Mouse (Mus musculus) urinary bladder, adult 18-20 months (tissue): ENCODE results near the gene Rdh16f2.
"Not testable (repeated sequence)": the region's sequence is repeated elsewhere in the genome, so short reads cannot be mapped to it uniquely, and the experiment has no call there.

Source experiments
- DNase-seq, 2 experiments: peaks; one replicate each; pipeline ENCODE4 v3.0.0; 2022; ENCODE audit warnings: low spot score in 2 of 2, mixed read lengths in 2 of 2

Gene Rdh16f2

GRCm38 (mm10) chr10:127891481-127891880, 25.2 kb downstream of the Rdh16f2 start:
- DNase-seq, result no peak

DNA sequence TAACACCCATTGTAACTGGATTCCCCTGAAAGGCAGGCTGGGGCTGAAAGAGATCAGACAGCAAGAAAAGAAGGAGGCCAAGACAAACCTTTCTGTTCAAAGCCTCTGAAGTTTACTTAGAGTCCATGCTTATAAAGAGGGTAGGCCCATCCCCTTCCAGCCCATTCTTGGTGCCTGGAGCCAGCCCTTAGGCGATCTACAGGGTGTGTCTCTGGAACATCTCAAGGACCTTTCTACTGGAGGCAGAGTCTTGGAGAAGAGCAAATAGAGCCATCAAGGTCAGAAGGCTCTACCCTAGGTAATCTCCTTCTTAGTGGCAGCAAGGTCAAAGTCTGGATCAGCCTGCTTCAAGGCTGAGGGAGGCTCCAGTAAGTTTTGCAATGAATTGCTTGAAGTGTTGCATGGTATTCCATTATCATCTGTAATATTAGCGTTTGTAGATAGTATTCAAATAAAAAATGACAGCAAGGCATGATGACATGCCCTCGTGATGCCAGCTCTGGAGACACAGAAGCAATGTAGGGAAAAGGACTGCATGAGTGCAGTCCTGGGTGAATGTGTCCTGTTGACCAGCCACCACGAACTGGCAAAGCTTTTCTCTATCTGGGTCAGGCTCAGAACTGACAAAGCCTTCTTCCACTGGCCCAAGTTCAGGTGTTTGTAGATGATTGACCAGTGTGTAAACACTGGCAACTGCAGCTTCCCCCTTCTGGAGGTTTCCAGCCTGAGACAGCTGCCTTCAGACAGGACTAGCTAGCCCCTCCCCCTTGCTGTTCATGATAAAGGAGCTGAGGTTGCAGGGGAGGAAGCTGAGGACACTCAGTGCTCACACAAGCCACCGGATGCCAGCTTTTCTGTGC, 27.1 kb downstream of the Rdh16f2 start:
- DNase-seq, result peak in 1 of 2 experiments; percentile 25

DNA sequence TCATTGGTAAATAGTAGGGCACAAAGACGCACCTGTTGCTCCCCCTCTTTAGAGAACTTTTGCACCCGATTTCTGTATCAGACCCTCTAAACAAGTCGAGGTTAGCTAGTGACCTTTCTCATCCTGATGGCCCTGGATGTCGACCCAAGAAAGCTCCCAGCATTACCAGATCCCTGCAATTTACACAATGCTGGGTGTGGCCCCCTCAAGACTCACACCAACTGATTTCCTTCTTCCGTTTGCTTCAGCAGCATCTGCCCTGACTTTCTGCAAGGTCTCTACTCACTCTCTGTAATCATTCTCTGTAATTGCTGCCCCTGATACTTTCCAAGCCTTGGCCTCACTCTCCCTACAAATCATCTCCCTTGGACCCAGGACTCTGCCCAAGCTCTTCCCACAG, 30.4 kb downstream of the Rdh16f2 start:
- no peak for DNase-seq

- DNase-seq, result no peak
Measured at GRCm38 (mm10) chr10:127897506-127897905, 31.2 kb downstream of the Rdh16f2 start.

GRCm38 (mm10) chr10:127898218-127898617, 31.9 kb downstream of the Rdh16f2 start, which contains the start of gene Sdr9c7:
Gene Sdr9c7, plus strand, starts transcription at chr10:127898518.
- no peak for DNase-seq

GRCm38 (mm10) chr10:127899783-127900182, 33.5 kb downstream of the Rdh16f2 start:
- DNase-seq, result no peak

DNA sequence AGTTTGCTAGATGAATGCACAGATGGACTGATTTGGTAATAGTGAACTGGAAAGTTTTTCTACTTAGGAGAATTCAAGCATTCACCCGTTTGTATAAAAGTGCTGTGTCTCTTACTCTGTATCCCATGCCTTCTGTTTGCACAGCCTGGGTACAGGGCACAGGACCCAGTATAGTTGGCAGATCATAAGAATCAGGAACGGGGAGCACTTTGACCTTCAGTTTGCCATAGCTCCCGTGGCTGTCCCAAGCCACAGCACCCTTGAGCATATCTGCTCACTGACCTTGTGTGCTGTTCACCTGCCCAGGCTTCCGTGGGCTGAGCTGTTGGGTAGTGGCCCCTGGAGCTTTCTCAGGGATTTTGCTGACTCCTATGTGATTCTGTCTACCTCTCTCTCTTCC, 35.5 kb downstream of the Rdh16f2 start:
- DNase-seq, result no peak

DNA sequence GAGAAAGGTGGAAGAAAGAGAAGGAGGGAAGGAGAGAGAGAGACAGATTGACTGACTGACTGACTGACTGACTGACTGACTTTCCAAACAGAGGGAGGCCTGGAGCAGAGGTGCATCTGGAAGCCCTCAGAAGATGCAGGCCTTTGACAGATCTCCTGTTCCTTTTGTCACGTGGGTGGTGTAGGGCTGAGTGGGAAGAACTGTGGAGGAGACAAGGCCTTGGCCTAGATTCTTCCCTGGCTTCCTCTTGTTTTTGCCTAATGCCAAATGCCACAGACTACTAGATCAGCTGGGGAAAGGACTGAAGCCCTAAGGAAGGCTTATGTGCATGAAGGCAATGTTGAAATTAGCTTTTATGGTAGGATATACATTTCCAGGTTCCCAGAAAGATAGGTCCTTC, 36.8 kb downstream of the Rdh16f2 start:
- DNase-seq, result no peak

DNA sequence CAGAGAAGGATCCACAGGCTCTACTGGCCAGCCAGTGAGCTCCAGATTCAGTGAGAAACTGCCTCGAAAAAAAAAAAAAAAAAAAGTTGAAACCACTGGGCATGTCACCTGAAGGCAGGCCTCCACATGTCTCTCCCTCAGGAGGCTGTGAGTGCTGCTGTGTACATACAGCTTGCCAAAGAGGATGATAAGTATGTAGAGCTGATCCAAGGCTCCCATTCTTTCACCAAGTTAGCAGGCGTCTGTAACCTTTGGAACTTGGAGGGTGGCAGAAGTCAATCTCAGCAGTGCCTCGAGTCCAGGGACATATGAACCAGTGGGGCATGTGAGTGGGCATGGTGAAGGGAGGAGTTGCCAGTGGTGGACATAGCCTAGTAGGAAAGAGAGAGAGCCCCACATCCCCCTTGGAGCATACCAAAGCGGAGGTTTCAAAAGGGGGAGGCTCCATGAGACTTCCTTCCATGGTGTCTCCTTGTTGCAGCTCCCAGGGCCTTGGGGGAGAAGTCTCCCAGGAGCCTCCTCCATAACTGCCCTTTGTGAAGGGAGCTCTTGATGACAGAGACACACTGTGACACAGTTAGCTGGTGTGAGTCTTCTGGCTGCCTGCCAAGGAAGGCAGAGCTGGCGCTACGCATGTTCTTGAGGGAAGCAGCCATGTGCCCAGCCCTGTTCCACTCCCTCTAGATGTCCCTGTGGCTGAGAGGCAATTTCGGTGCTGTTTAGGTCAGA, 38.6 kb downstream of the Rdh16f2 start:
- DNase-seq, result peak; percentile 47 to 57

GRCm38 (mm10) chr10:127906138-127906537, 39.9 kb downstream of the Rdh16f2 start:
- DNase-seq, result no peak

DNA sequence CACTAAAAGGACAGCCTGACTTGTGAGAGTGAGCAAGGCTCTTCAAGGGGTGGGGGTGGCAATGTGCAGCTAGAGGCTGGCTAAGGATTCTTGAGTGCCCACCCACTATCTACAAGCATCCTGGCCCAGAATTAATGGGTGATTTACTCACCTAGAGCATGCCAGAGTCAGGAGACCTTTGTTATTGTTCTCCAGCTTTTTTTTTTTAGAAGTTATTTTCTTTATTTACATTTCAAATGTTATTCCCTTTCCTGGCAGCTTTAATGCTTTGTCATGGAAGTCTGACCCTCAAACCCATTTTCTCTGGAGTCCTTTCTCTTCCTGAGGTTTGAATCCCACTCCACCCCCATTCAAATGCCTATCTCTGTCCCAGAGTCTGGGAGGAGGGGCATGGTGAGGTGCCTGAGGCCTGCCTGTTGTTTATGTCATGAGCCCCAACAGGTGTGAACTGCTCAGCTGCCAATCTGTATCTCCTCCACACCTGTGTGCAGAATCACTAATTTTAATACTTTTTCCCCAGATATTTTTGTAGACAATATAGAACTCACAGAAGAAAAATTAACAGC, 41.2 kb downstream of the Rdh16f2 start:
- DNase-seq, result no peak

- DNase-seq, result no peak
Measured at GRCm38 (mm10) chr10:127915578-127915977, 49.3 kb downstream of the Rdh16f2 start.

DNA sequence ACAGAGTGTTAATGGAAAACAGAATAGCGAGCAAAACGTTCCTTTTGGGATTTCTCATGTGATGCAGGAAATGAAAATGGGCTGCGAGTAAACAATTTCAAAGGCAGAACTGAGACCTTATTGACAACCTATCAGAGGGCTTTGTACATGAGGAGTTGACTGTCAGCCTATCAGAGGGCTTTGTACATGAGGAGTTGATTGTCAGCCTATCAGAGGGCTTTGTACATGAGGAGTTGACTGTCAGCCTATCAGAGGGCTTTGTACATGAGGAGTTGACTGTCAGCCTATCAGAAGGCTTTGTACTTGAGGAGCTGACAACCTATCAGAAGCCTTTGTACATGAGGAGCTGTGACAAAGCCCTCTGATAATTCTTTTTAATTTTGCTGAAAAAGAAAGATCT, 50.9 kb downstream of the Rdh16f2 start:
- DNase-seq, result not testable (repeated sequence)

DNA sequence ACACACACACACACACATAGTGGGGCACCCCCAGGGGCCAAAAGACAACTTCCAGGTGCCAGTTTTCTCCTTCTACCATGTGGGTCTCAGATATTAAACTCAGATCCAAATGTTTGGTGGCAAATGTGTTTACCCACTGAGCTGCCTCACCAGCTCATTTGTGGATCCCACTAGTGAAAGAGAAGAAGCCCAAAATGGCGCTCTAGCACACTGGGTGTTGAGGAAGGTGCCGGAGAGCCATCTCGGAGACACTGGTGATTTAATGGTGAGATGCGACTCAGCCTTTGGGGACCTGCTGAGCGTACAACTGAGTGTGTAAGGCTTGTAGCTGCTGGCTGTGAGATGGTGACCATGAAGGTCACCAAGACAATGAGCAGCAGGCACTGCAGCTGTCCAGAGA, 51.4 kb downstream of the Rdh16f2 start:
- DNase-seq, result no peak

DNA sequence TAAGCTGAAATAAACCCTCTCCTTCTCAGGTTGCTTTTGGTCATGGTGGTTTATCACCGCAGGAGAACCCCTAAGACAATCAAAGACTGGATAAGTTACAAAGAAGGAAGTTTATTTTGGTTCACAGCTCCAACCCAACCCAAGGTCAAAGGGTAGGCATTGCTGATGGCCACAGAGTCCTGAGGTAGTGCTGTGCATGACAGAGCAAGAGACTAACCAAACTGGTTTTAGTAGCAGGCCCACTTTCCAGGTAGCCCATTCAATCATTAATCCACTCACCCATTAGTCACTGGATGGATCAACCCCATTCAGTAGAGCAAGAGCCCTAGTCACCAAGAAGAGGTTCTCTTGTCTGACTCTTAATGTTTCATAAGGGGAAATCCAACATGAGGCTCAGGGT, 56.0 kb downstream of the Rdh16f2 start:
- no peak for DNase-seq

DNA sequence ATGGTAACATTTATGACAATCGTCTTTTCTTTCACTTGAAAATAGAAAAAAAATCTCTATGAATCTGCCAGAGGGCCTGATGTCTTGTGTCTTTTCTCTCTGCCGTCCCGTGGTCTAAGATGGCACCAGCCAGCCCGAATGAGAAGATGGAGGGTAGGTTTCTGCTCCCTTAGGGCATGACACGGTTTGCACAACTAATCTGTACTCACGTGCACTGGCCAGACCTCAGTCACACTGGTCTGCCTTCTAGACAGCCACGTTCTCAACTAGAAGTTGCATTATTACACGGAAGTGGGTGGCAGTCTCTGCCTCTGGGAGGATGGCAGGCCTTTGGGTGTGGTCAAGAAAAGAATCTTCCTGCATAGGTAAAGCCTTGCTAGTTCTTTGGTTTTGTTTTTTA, 56.8 kb downstream of the Rdh16f2 start:
- no peak for DNase-seq

GRCm38 (mm10) chr10:127924597-127925378, 58.5 kb downstream of the Rdh16f2 start:
- peak in 1 of 2 experiments; percentile 19 for DNase-seq
